Mouse (Mus musculus) embryonic fibroblast, embryonic 13.5 days (primary cell): Measurements from ENCODE around the gene Tcp11l2. TPM values are rescaled to one million over a fixed set of nuclear protein-coding genes. Genes with fewer than 3 reads are reported as not detected.

ENCODE experiments used
- H3K27ac ChIP-seq: 2 replicates; pipeline ENCODE4 v1.5.1; 2012; ENCODE audit warnings: low read length, control low read depth, inconsistent platforms; ENCODE audit not compliant: insufficient read depth
- H3K4me1 ChIP-seq: 2 replicates; pipeline ENCODE4 v1.6.1; 2011; ENCODE audit warnings: low read length; ENCODE audit not compliant: control insufficient read depth, insufficient read depth
- H3K4me3 ChIP-seq: 2 replicates; pipeline ENCODE4 v1.5.1; 2011; ENCODE audit warnings: mild to moderate bottlenecking, control low read depth, low read length; ENCODE audit not compliant: insufficient read depth
- CTCF ChIP-seq: IDR thresholded peaks from 2 replicates; pipeline ENCODE4 v1.5.1; 2011; ENCODE audit warnings: mild to moderate bottlenecking, control low read depth, low read length, moderate library complexity, borderline replicate concordance; ENCODE audit not compliant: insufficient read depth
- POLR2A ChIP-seq: IDR thresholded peaks from 2 replicates; pipeline ENCODE4 v1.6.1; 2011; ENCODE audit warnings: low read depth, mild to moderate bottlenecking, control low read depth, low read length, moderate library complexity
- polyA plus RNA-seq: library from polyadenylated mRNA; stranded (reverse); fragments of >200 nt; gene quantifications from 2 replicates; pipeline ENCODE4 v1.2.4, GENCODE M21; 2011; ENCODE audit warnings: low read depth; ENCODE audit not compliant: missing spikeins, insufficient read length

Gene Tcp11l2
- polyA plus RNA-seq, 1 experiment, result 8.4 TPM

- Histone ChIP-seq H3K4me1 (peaks cover 8% of the 10 kb centered on the region; the same call in 1 of the 2 replicates), H3K27ac (no peak overlapping the region), H3K4me3 (no peak overlapping the region)
- TF ChIP-seq POLR2A (no peak), CTCF (no peak)
Observed at GRCm38 (mm10) chr10:84535859-84536258, 40.6 kb upstream of the Tcp11l2 start.

GRCm38 (mm10) chr10:84539651-84540050 is 36.8 kb upstream of the Tcp11l2 start:
- TF ChIP-seq POLR2A, result no peak
- TF ChIP-seq CTCF, result no peak
- Histone ChIP-seq H3K4me1 (no peaks in the 10 kb centered on the region), H3K27ac (no peak overlapping the region), H3K4me3 (no peak overlapping the region)

- H3K27ac ChIP-seq, result no peak overlapping the region
- TF ChIP-seq POLR2A (no peak), CTCF (no peak)
- no peaks in the 10 kb centered on the region for H3K4me1 ChIP-seq
Observed at GRCm38 (mm10) chr10:84542802-84543658, 33.4 kb upstream of the Tcp11l2 start.

GRCm38 (mm10) chr10:84544841-84545610 is 31.4 kb upstream of the Tcp11l2 start:
- no peak overlapping the region for H3K27ac ChIP-seq
- no peak overlapping the region for H3K4me3 ChIP-seq
- no peaks in the 10 kb centered on the region for H3K4me1 ChIP-seq
- no peak for TF ChIP-seq POLR2A
- TF ChIP-seq CTCF, result no peak

More at GRCm38 (mm10) chr10:84542802-84543658, 33.4 kb upstream of the Tcp11l2 start:
- H3K4me3 ChIP-seq, result no peak overlapping the region

- no peak for TF ChIP-seq POLR2A
- TF ChIP-seq CTCF, result no peak
- Histone ChIP-seq H3K4me3 (no peak overlapping the region), H3K4me1 (no peaks in the 10 kb centered on the region)
Observed at GRCm38 (mm10) chr10:84549146-84549919, 27.1 kb upstream of the Tcp11l2 start.

GRCm38 (mm10) chr10:84549920-84550293 is 26.5 kb upstream of the Tcp11l2 start:
- H3K27ac ChIP-seq, result no peak overlapping the region
- no peak for TF ChIP-seq POLR2A
- TF ChIP-seq CTCF, result no peak
- no peak overlapping the region for H3K4me3 ChIP-seq
- no peaks in the 10 kb centered on the region for H3K4me1 ChIP-seq

More at GRCm38 (mm10) chr10:84549146-84549919, 27.1 kb upstream of the Tcp11l2 start:
- H3K27ac ChIP-seq, result no peak overlapping the region

- no peak overlapping the region for H3K27ac ChIP-seq
- no peak overlapping the region for H3K4me3 ChIP-seq
- H3K4me1 ChIP-seq, result no peaks in the 10 kb centered on the region
- no peak for TF ChIP-seq POLR2A
- no peak for TF ChIP-seq CTCF
Observed at GRCm38 (mm10) chr10:84551846-84552245, 24.6 kb upstream of the Tcp11l2 start.

- Histone ChIP-seq H3K4me1 (no peaks in the 10 kb centered on the region), H3K27ac (no peak overlapping the region), H3K4me3 (no peak overlapping the region)
- TF ChIP-seq POLR2A (no peak), CTCF (no peak)
Observed at GRCm38 (mm10) chr10:84552477-84552876, 23.9 kb upstream of the Tcp11l2 start.

GRCm38 (mm10) chr10:84554291-84555009 is 22.0 kb upstream of the Tcp11l2 start:
- TF ChIP-seq CTCF (no peak), POLR2A (no peak)
- Histone ChIP-seq H3K4me1 (no peaks in the 10 kb centered on the region), H3K27ac (no peak overlapping the region)

More at GRCm38 (mm10) chr10:84554291-84555009, 22.0 kb upstream of the Tcp11l2 start:
- H3K4me3 ChIP-seq, result no peak overlapping the region
